Mouse (Mus musculus) spleen, postnatal 4 days (tissue): ENCODE measurements around the gene Etl4.

Experiments
- DNase-seq, 2 experiments: peaks; one replicate each; pipeline ENCODE4 v3.0.0; 2022; ENCODE audit warnings: low spot score in 2 of 2

Gene Etl4

DNA sequence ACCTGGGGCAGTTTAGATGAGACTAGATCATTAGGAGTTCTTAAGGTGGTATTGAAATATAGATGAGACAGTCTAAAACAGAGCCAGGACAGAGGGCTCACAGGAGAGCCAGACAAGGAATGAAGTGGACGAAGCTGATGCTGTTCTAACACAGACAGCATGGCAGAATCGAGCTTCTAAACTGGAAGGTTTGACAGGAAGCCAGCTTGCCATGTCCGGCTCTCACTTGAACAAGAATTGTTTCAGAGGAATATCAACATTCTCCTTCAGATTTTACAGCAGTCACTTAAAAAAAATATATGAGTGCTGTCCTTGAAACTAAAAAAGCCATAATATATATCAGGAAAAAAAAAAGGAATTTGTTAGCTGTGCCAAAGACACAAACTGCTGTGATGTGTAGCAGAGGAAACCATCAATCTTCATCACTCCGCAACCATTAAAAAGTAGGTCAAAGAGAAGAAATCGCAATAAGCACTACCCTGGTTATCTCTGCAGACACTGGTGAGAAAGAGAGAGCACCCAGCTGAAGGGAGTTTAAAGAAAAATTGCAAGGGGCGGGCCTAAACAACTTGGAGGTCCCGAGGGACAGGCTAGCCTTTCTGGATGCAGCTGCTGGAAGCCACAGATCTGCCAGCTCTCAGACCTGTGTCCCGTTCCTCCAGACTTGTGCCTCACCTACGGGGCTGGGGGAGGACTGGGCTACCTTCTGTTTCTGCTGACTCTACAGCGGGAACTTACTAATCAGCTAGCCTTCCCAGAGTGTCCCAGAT, 534.3 kb downstream of the Etl4 start:
- DNase-seq = no peak

DNA sequence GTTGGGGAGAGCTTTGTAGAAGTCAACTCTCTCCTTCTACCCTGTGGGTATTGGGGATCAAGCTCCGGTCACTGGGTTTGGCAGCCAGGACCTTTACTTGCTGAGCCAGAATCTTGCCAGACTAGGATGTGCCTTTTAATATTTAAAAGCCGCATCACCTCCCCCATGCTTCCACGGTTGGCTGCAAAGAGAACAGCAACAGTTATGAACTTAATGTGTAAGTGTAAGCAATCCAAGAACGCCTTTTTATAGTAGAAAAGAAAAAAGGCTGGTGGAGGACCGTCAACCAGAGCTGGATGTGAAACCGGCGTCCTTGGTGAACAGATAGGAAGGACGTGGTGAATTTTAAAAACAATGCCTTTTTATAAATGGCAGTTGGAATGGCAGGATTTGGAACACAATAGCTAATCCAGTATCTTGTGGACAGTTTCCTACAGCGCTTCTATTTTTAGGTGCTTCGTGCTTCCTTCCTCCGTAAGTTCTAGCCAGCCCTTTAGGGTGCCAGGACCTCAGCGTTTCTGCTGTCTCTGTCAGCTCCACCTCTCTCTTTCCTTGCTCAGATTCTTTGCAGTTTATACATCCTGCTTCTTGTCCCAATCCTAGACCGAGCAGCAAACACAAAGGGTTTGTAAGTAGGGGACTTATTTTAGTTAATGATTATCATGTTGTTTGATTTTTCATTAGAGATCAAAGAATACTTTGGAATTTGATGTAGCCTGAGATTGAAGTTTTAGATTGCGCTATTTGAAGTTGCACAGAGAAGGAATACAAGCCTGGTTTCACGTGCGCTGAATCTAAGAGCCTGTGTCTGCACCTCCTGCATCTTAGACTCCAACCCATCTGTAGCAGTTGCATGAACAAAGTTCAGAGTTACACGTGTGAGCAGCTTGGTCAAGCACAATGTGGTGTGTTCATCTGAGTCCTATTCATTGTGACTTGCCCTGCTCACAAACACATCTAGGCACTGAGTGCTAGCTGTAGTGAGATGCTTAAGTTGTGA, 535.9 kb downstream of the Etl4 start:
- no peak for DNase-seq

DNA sequence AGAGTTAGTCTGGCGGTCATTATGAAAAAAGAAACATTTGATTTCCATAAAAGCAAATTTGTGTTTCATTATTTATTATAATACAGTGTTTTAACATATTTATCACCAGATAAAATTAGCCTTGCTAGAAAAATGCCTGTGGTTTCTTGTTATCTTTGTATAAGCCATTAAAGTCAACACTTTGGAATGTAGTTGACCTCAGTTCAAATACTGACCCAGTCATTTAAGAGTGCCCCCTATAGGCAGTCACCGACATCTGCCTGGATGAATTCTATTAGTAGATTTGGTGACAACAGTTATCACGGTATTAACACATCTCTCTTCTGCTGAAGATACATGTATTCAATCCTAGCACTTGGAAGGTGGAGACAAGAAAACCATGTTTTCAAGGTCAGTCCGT, 536.6 kb downstream of the Etl4 start:
- no peak for DNase-seq

DNA sequence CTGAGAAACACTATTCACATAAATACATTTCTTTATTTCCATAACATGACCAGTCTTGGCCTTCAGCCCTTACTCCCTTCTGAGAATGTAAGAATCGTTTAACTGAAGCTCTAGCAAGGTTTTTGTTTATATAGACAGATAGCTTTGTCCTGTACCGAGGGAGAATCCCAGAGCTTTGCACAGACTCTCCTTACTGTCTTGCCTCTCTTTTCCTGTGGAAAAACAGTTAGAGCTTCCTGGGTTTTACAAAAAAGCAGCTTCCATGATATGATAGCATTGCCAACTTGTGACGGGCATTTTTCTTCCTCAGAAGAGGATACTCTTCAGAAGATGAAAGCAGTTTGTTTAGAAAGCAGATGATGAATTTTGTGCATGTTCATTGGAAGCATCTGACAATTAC, 541.4 kb downstream of the Etl4 start:
- no peak for DNase-seq

DNA sequence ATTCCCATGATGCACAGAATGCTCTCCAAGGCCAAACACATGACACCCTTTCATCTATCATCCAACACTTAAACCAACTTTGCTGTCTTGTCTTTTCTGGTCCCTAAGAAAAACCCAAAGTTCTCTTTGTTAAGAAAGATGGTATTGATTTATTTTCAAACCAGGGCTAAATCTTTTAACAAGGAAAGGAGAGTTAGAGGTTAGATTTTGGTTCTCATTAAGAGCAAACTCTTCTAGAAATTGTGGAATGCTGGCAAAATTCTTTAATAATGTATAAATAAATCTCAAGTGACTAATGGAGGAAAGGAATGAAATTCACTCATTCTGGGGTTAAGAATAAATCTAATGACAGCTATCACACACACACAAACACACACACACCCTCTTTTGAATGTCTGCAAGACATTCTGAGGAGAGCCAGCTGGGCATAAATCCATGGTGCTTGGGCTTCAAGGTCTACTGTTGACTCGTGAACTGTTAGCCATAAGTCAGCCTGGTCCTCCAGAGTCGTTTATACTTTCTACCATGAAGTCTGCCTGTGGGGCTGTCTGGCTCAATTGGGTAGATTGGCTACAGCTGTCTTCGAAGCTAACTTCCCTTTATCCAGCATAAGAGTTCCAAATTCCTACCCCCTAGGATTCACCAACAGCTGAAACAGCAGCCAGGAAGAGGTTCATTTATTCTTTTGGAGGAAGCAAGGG, 544.1 kb downstream of the Etl4 start:
- no peak for DNase-seq

DNA sequence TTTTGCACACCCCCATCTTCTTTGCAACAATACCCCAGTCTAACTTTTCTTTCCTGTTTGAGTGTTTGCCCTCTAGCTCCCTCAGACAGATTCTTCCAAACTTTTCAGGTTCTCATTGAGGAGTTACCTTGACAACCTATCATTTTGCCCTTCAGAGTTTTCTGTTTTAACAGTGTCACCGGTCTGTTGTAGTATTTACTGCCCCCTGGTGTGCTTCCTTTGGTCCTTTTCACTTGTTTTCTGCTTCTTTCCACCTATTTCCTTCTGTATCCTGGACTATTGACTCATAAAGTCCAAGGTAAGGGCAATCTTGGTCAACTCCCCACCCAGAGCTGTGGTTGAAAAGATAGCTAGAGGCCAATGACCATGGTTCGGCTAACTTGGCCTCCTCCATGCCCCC, 569.6 kb downstream of the Etl4 start:
- no peak for DNase-seq

DNA sequence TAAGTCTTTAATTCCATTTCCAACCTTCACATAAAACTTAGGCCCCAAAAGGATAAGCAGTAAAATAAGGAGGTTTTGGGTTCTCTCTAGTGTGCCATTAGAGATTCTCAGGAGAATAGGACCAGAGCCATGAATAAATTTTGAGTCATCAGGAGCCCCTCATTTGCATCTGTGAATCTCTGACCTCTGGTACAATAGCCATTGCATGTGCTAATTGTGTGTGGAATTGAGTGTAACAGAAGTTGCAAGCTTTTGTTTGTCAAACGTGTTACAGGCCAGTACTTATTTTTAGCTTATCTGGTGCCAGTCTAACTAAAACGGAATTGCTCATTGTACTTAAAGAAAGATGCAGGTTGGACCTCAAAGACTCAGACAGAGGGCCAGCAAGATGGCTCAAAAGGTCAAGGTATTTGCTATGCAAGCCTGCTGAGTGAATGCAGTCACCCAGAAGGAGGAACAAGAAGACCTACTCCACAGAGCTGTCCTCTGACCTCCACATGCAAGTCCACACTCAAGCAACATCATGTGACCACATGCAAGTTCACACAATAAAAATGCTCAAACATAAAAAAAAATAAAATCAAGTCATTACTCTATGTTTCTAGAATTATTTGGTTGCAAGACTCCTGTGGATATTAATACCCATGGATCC, 576.7 kb downstream of the Etl4 start:
- DNase-seq = no peak

DNA sequence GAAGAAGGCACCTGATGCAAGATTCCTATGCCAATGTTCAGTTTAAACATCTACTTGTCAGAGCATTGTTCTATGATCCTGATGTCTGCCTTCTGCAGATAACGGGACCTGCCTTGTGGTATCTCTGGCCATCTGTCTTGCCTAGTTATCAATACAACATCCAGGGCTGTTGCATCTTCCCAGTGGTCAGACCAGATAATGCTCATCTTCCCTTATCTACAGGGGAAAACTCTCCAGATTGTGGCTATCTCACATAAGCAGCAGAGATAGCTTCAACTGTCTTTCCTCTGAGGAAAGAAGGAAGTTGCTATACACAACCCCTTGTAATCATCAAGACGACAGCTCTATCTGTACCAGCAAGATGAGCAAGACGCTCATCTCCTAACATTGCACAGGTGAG, 579.5 kb downstream of the Etl4 start:
- no peak for DNase-seq

DNA sequence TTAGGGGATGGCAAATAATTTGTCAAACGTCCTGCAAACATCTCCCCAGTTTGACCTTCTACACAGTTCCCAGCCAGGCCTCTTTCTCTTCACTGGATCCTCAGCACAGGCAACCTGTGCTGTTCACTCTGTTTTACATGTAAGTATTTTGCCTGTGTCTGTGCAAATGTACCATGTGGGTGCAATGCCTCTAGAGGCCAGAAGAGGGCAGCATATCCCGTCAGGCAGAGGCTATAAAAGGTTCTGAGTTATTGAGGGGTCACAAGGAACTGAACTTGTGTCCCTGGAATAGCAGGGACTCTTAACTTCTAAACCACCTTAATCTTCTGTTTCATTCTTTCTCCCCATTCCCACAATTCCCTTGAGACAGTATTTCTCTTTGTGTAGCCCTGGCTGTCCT, 582.5 kb downstream of the Etl4 start:
- no peak for DNase-seq

DNA sequence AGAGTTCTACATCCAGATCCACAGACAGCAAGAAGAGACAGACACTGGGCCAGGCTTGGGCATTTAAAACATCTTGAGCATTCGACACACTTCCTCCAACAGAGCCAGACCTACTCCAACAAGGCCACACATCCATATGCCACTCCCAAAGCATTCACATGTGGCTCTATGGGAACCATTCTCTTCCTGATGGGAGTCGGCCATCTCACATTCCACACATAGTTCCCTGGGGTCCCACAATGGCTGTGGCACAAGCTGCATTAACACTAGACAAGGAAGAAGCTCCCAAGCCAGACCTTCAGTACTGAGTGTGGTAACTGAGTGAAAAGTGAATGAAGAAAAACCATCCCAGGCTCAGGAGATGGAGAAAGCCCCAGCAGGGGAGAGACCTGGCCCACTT, 584.2 kb downstream of the Etl4 start:
- DNase-seq = no peak

DNA sequence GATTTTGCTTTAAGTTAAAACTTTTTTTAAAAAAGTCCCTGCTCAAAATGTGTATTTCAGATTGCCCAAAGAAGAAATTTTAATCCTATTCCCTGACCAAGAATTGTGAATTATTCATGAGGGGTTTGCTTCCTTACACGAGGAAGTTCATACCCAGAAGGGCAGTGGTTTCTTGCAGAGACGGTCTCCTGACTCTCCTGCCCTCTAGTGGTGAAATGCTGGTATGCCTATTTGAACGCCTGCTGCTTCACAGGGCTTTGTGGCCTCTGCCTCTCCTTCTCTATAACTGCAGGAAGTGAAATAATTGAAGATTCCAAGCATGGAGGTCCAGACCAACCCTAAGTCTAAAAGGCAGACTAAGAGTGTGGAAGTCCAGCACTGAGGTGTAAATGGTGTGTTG, 585.1 kb downstream of the Etl4 start:
- peak; percentile 31 to 63 for DNase-seq

DNA sequence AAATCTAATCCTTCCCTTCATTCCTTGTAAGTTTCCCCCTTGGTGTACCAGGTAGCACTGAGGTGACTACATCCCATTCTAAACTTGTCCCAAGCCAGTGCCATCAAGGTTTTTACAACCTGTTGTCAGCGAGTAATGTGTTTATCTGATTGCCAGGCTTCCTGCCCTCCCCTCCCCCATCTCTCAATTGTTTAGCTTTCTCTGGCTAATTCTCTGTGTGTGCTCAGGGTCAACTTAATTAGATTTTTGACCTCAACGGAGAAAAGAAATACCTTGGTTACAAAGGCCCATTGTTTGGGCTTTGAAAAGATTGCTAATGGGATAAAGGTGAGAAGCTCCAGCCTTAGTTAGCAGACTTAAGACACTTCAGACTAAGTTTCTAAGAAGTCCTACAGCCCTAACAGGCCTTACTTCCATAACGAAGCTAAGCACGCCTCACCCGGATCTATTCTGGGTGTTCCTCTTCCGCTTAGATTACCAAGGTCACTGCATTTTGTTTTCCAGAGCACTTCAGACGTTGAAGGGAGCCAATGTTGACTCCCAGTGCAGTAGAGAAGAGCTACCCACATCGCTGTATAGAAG, 586.7 kb downstream of the Etl4 start:
- no peak for DNase-seq

DNA sequence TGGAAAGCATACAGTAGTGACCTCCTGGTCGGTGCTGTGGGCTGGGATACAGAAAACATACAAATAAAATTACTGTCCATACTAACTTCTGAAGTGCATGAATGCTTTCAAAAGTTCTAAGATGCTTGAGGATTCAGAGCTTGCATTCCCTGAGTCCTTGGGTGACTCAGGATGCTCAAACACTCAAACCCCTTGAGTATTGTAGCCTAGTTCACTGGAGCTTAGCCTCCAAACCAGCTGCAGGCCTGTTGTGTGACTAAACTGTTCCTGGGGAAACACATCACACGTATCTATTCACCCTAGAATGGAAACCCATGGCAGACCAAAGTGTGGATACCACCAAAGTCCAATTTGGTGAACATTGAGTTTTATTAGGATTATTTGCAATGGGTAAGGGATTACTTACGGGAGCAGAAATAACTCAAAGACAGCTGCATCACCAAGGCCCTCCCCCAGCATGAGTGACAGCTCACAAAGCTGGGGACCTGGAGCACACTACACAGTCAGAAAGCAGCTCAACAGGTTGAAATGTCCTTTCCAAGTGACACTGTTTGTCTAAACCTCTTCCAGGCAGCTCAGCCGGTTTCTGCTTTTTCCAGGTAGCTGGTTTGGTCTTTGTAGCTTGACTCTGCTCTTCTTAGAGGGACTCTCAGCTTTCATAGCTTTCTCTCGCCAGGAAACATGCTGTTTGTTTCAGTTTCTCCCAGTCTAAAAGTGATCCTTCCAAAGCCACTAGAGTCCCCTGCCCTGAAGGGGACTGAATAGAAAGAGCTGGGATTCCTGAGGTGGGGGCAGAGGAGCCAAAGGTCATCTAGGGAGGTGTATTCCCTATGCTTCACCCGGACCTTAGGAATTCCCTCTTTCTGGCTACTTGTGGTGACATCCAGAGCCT, 598.5 kb downstream of the Etl4 start:
- DNase-seq = no peak

DNA sequence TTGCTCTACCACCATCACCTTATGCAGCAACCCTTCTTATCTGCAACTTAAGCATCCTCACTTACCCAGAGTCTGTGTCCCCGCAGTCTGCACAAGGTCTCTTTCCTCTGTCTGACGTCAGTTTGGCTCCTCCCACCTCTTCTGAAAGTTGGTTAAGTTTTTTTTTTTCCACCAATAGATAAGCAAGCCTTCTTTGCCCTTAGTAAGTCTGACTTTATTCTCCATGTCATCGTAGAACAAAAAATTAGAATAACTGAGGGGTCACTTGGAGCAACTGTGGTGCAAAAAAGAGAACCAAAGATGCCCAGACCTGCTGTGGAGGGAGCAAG, 599.1 kb downstream of the Etl4 start:
- DNase-seq = no peak

DNA sequence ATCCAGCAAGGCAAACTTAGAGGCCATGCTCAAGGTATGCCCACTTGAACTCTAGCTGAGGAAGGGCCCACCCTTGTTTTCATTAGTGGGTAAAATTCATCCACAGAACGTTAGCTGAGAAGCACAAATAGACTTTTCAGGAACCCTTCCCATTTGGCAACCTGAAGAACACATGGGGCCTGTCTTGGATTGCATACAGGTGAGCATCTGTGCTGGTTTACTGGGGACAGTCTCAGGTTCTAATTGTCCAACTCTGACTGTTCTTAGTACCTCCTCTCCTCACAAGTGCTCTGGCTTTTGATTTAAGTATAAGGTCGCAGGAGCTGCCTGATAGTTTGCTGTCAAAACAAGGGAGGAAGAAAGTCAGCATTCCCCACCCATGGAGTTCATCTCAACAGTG, 600.5 kb downstream of the Etl4 start:
- DNase-seq = no peak

DNA sequence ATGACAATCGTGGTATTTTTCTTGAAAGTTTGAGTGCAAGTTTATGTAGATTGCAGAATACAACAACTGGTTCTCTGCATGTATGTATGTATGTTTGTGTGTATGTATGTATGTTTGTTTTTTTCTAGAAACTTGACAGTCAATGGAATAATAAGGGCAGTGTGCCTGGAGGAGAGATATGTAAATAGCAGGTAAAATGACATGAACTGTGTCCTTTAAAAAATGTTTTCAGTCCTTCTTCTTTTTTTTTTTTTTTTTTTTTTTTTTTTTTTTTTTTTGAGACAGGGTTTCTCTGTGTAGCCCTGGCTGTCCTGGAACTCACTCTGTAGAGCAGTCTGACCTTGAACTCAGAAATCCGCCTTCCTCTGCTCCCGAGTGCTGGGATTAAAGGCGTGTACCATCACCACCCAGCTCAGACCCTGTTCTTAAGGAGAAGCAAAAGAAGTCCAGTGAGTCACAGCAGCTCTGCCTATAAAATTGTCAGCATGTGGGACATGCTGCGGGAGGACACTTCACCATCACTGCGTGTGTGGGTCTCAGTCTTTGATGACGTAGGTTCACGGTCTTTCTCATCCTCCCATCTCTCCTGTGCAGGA, 606.8 kb downstream of the Etl4 start:
- DNase-seq = no peak

DNA sequence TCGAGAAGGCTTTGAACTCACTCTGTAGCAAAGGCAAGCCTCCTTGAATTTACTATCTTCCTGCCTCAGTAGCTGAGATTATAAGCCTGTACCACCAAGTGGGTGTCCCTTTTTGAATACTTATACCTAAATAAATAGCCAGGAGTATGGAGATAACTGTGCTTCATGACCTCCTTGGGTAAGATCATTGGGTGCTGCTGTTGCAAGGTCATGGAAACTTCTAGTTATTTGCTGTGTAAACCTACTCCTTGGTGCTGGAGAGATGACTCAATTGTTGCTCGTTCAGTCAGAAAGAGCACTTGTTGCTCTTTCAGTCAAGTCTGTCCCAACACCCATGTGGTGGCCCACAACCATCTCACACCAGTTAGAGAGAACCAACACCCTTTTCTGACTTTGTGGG, 608.3 kb downstream of the Etl4 start:
- DNase-seq = no peak

DNA sequence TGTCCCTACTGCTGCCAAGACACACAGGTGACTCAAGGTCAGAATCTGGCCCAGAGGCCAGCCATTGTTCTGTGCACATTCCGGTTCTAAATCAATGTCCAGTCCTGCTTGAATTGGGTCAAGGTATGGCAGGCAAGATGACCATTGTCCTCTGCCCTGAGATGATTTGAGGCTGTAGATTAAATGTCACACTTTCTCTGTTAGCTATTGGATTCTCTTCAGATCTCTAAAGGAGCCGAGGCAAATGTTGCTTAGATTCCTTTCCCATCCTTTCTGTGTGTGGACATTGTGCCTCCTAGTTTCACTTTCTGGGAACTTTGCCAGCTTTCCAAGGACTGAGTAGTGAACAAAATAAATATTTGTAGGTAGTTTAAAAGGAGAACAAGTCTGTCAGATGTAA, 608.9 kb downstream of the Etl4 start:
- no peak for DNase-seq

DNA sequence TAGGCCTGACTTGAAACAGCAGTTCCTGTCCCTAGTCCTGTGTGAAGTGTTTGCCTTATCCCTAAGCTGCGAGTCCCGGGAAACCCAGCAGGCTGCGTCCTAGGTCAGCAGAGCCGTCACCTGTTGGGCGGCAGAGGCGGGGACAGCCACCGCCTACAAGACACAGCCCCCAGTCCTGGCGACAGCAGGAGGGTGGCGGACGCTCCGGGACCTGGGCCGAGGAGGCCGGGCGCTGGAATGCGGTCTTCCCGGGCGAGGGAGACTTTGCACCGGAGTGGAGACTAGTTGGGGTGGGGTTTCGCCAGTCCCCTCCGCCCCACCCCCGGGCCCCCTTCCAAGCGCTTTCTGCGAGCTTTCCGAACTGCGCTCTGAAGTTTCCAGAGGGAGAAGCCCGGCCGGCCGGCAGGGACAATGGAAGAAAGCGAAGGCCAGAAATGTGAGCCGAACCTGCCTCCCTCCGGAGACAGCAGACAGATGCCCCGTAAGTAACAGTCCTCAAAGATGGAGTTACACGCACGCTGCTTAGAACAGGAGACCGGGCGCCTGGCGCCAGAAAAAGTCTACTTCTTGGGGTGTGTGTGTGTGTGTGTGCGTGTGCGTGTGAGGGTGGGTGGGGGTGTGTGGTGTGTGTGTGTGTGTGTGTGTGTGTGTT, 610.0 kb downstream of the Etl4 start:
- DNase-seq = no peak

DNA sequence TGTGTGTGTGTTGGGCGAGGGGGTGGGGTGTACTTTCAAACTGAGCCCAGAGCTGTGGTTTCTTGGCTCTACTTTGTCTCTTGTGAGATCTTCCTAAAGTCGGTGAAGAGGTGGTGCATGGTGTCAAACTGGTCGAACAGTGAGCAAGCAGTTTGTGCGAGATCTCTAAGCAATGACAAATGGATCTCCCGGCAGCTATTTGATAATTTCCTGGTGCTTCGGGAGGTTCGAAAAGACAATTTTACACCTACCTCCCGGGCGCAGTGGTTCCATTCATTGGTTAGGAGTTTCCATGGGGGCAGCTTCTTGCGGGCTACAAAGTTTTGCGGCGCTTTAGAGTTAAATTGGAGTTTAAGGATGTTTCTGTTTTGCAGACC, 610.5 kb downstream of the Etl4 start:
- DNase-seq = no peak
